Mouse (Mus musculus): ENCODE results near the gene Pate4.
"Not testable (repeated sequence)": the region's sequence is repeated elsewhere in the genome, so short reads cannot be mapped to it uniquely, and the experiment has no call there.

The Pate4 gene

GRCm38 (mm10) chr9:35611841-35612240, at the start of gene Pate4:
Gene Pate4, minus strand, starts transcription at chr9:35611941.
- DNase-seq = no peak

- no peak for DNase-seq
These were observed 36.4 kb upstream of the Pate4 start, which contains the start of gene Pate3 for GRCm38 (mm10) chr9:35648102-35648501. Gene Pate3, minus strand, starts transcription at chr9:35648202.

- peak in 1 of 2 experiments; percentile 5 for DNase-seq
These were observed 21.2 kb upstream of the Pate4 start for GRCm38 (mm10) chr9:35632981-35633380.

GRCm38 (mm10) chr9:35616784-35617183, 5.0 kb upstream of the Pate4 start:
- not testable (repeated sequence) for DNase-seq

GRCm38 (mm10) chr9:35614005-35614404, 2.3 kb upstream of the Pate4 start:
- no peak for DNase-seq

- no peak for DNase-seq
These were observed 3.9 kb downstream of the Pate4 start for GRCm38 (mm10) chr9:35607647-35608405.

- peak; percentile 48 to 56 for DNase-seq
These were observed 18.8 kb downstream of the Pate4 start for GRCm38 (mm10) chr9:35592903-35593302.

- DNase-seq = no peak
These were observed 24.1 kb downstream of the Pate4 start for GRCm38 (mm10) chr9:35587674-35588073.

GRCm38 (mm10) chr9:35574416-35574815, 37.3 kb downstream of the Pate4 start:
- DNase-seq = peak; percentile 8 to 10

GRCm38 (mm10) chr9:35570663-35571062, 41.1 kb downstream of the Pate4 start:
- DNase-seq = no peak

GRCm38 (mm10) chr9:35569571-35570534, 41.9 kb downstream of the Pate4 start, which contains the start of the genes Pate2 and Hyls1:
Gene Pate2, plus strand, starts transcription at chr9:35570284.
Gene Hyls1, minus strand, starts transcription at chr9:35570398.
- DNase-seq = peak; percentile 93 to 96

- no peak for DNase-seq
These were observed 43.7 kb downstream of the Pate4 start for GRCm38 (mm10) chr9:35567995-35568394.

- DNase-seq = no peak
These were observed 47.1 kb downstream of the Pate4 start for GRCm38 (mm10) chr9:35564536-35565240.

GRCm38 (mm10) chr9:35561583-35561982, 50.2 kb downstream of the Pate4 start:
- DNase-seq = no peak

GRCm38 (mm10) chr9:35561076-35561475, 50.7 kb downstream of the Pate4 start:
- DNase-seq = no peak

GRCm38 (mm10) chr9:35559009-35559890, 52.5 kb downstream of the Pate4 start:
- peak; percentile 84 to 89 for DNase-seq

GRCm38 (mm10) chr9:35558257-35559008, 53.3 kb downstream of the Pate4 start, which contains the start of the genes Ddx25 and Pus3:
Gene Ddx25, minus strand, starts transcription at chr9:35558528.
Gene Pus3, plus strand, starts transcription at chr9:35558595.
- peak; percentile 53 to 69 for DNase-seq
